Mouse (Mus musculus) kidney, postnatal 4 days (tissue): ENCODE results near the gene Dytn.

ENCODE experiments used
- DNase-seq, 2 experiments: peaks; one replicate each; pipeline ENCODE4 v3.0.0; 2021; ENCODE audit warnings: mixed read lengths in 2 of 2

The Dytn gene

GRCm38 (mm10) chr1:63576803-63577202, 109.9 kb downstream of the Dytn start:
- no peak for DNase-seq

- no peak for DNase-seq
These were observed 112.7 kb downstream of the Dytn start for GRCm38 (mm10) chr1:63573864-63574611.

GRCm38 (mm10) chr1:63573432-63573831, 113.3 kb downstream of the Dytn start:
- DNase-seq, result peak in 1 of 2 experiments; percentile 12
